Mouse (Mus musculus) ovary, postnatal 14 days (tissue): Measurements from ENCODE around the gene St7.
"Not testable (repeated sequence)": the region's sequence is repeated elsewhere in the genome, so short reads cannot be mapped to it uniquely, and the experiment has no call there.

Experiments used
- DNase-seq: peaks from one replicate; pipeline ENCODE4 v3.0.0; 2022; ENCODE audit warnings: low spot score

Gene St7

GRCm38 (mm10) chr6:17692647-17693046 is at the start of gene St7:
Gene St7 (plus strand): TSS chr6:17692933.
- DNase-seq = no peak

DNA sequence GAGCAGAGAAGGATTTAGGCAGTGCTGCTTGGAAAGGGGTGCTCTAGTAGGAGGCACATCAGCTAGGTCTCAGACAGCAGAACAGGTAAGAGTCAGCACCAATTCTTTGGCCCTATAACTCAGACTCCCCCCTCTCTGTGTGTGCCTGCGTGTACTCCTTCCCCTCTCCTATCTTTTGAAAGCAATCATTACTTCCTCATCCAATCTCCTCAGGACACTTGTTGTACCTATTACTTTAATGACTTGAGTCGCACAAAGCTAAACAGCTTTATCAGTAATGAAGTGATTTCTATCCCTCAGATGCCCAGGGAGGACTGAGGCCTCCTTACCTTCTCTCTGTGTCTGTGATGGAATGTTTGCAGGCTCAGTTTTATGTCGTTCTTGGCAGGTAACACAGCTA is 46.6 kb upstream of the St7 start:
- DNase-seq = no peak

GRCm38 (mm10) chr6:17652132-17652531 is 40.6 kb upstream of the St7 start:
- no peak for DNase-seq

DNA sequence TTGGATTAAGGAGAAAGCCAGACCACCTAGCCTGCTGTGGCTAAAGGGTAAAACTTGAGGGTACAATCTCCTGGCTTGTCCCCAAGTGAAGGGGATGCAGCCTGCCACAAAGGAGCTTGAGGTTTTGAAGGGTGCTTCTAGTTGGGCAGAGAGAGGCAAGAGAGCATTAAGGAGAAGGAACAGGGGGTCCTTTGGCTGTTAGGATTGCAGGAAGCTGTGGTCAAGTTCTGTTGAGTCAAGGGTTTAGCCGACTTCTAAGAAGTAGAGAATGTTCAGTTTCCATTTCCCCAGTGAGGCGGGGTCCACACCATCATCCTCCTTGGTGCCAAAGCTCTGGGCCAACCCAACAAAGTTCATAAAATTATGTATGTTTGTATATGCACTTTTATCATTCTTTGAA is 37.7 kb upstream of the St7 start:
- no peak for DNase-seq

GRCm38 (mm10) chr6:17657308-17657707 is 35.4 kb upstream of the St7 start:
- DNase-seq = no peak

DNA sequence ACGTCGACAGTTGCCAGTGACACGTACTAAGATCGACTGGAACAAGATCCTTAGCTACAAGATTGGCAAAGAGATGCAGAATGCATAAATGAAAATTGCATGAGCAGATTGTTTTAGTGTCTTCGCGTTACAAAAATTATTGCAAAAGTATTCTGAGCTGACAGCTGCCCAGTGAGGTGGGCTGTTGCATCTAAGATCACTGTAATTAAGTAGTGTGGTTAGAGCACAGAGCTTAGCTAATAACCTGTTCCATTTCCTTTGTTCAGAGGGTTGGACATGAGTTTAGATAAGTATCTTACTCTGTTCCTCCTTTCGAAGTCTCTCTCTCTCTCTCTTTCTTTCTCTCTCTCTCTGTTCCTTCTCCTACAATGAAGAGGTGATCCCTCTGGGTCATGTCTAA is 27.4 kb upstream of the St7 start:
- DNase-seq = no peak

- DNase-seq = no peak
Observed at GRCm38 (mm10) chr6:17666024-17666423, 26.7 kb upstream of the St7 start.

DNA sequence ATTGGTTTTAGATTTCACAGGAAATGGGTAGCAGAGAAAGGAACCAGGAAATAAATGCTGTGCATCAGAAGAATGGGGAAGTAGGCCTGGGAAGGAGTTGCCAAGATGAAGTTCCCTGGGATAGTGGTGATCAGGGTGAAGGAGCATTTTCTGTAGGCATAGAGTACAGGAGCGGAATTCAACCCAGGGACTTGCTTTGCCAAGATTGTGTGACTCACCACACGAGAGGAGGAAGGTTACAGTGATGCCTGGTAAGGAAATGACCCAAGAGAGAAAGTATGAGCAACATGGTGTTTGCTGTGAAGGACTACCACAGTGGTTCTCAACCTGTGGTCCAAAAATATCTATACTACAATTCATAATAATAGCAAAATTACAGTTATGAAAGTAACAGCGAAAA is 24.9 kb upstream of the St7 start:
- DNase-seq = no peak

DNA sequence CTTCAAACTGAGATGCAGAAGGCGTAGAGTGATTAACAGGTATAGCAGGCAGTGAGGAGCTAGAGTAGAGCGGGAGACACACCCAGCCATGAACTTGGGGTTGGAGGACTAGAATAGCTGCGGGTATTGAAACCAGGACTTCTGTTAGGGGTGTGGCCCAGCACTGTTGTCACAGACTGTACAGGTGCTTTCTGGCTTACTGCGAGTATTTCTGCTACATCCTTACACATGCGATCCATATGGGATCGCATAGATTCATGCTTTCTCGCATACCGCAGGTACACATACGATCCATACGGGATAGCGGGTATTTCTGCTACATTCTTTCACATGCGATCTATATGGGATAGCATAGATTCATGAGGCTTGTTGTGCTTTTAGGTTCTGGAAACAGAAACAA is 24.4 kb upstream of the St7 start:
- no peak for DNase-seq

GRCm38 (mm10) chr6:17669826-17670225 is 22.9 kb upstream of the St7 start:
- no peak for DNase-seq

DNA sequence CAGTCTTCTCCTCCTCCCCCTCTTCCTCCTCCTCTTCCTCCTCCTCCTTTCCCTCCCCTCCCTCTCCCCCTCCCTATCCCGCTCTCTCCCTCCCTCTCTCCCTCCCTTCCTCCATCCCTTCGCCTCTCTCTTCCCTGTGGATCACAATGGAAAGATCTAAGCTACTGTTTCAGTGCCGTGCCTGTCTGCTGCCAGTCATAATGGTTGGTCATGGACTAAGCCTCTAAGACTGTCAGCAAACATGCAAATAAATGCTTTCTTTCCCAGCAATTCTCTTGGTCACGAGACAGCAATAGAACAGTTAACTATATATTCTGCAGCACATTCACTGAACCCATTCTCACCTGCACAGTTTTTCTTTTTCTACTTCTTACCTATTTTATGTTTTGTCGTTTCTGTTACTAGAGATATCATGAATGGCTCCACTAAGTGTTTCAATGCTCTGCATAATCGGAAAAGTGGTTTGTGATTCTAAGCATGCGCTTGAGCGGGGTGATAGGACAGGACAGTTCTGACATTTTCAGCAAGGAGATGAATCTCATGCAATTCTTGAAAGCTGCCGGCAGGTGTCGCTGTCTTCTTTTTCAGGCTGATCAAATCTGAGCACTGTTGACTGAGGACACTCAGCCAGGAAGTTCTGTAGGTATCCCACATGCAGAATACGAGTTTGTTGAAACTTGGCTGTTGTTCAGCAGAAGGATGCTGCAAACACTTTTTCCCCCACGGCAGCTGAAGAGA is 17.5 kb upstream of the St7 start:
- DNase-seq = peak; percentile 38

- DNase-seq = no peak
Observed at GRCm38 (mm10) chr6:17677008-17677407, 15.7 kb upstream of the St7 start.

DNA sequence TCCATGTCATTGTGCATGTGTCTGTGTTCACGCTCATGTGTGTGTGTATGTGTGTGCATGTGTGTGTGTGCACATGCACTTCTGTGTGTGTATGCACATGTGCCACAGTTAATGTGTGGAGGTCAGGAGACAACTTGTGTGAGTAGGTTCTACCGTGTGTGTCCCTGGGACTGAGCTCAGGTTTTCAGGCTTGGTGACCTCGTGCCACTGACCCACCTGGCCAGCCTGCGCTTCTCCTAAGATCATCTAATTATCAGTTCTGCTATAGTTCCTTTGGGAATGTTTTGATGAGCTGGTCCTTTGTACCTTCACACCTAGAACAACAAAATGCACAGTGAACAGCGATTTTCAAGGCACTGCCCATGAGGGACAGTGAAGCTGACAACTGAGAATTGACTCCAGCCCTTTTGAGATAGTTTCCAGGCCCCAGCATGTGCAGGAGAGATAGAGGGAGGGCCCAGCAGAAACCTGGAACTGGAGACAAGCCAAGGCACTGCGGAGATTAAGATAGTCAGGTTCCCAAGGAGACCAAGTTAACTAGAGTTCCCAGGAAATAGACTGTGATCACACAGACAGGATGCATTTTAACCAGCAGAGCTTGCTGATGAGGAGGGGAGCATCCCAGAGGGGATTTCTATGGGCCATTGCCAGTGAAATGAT is 12.3 kb upstream of the St7 start:
- DNase-seq = no peak

DNA sequence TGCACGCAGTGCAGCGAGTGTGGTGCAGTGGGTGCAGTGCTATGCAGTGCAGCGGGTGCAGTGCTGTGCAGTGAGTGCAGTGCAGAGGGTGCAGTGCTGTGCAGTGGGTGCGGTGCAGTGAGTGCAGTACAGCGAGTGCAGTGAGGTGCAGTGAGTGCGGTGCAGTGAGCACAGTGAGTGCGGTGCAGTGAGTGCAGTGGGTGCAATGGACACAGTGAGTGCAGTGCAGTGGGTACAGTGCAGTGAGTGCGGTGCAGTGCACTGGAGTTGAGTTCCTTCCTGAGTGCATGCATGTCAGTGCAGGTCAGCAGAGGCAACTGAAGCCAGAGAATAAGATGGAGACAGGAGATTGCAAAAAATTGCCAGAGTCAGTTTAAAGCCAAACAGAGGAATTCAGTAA is 10.9 kb upstream of the St7 start:
- DNase-seq = no peak

DNA sequence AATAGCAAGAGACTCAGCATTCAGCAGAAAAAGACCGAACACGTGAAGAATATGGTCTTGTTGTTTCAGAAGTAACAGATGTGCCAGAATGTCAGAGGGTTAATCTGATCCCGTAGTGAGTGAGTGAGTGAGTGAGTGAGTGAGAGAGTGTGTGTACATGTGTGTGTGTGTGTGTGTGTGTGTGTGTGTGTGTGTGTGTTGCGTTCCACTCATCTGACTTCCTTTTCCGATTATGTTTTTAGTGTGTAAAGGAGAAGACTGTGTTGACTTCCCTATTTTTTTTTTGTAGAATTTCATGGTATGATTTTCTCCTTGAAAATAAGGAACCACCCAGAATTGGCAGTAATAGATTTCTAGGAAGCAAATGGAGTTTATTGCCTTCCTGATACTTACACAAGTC is 4.1 kb upstream of the St7 start:
- DNase-seq = no peak

DNA sequence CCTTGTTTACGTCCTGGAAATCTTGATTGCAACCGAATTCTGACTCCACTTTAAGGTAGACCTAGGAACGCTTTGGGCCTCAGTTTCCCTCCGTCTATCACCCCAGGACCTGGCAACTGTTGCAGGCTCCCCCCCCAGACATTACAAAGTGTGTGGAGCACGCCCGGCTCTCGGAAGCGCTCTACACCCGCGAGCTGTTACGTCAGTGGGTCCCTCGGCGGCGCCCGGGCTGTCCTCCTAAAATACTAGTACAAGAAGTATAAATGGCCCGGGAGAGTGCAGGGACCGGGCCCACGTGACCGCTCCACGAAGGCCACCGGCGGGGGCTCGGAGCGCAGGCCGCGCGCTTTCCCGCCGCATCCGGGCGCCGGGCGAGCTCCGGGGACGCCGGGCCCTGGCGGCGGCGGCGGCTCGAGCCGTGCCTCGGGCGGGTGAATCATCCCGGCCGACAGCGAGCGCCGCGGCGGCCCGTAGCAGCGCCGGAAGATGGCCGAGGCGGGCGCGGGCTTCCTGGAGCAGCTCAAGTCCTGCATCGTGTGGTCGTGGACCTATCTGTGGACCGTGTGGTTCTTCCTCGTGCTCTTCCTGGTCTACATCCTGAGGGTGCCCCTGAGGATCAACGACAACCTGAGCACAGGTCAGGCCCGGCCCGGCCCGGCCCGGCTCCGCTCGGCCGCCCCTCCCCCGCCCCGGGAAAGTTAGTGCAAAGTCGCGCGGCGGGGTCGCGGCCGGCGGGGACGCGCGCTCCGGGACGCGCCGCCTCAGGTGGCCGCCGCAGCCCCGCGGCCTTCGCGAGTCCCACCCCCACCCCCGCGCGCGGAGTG is 1.2 kb downstream of the St7 start:
- DNase-seq = peak; percentile 46

DNA sequence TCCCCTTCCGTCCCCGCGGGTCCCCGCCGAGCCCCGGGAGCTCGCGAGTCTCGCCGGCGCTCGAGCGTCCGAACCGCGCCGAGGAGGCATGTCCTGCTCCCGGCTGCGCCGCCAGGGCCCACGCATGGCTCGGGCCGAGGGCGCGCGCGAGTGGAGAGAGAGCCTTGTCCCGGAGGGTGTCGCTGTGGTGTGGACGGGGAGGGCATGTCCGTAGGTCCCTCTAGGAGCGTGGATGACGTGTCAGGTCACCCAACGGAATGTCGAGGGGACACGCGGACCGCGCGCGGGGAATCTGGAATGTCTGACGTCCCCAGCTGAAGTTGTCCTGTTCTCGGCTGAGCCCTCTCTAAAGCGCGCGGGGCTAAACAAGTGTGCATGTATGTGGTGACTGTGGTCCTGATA is 1.8 kb downstream of the St7 start:
- peak; percentile 58 for DNase-seq

GRCm38 (mm10) chr6:17696321-17696734 is 3.6 kb downstream of the St7 start:
- peak; percentile 39 for DNase-seq

GRCm38 (mm10) chr6:17700936-17701612 is 8.3 kb downstream of the St7 start:
- no peak for DNase-seq

- DNase-seq = not testable (repeated sequence)
Observed at GRCm38 (mm10) chr6:17704038-17704437, 11.3 kb downstream of the St7 start.

DNA sequence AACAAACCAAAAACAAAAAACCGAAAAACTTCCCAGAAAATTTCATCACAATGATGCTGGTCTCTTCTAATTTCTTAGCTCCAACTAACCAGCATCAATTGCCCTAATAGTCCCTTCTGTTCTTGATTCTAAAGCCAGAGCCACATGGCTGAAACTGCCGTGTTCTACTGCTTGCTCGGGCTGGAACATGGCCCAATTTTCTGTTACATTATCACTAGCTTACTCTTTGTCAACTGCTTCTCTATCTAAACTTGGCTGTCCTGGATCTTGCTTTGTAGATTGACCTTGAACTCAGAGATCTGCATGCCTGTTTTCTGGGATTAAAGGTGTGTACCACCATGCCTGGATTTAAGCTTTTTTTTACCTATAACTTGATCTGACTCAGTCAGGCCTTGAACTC is 13.2 kb downstream of the St7 start:
- DNase-seq = no peak

DNA sequence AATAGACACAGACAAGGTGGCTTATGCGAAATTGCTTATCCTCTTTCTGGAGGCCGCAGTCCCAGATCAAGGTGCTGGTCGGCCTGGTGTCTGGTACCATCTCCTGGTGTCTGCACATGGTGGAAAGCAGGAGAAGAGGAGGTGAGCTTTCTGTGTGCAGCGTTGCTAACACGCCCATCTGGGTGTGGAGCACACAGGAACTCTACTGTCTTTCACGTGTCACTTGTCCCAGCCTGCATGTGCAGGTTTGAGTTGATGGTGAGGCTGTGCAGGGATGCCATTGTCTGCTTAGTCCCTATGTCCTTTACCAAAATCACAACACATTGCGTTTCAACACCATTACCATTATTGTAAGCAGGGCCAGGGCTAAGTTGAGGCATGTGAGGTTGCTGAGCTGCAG is 26.2 kb downstream of the St7 start:
- DNase-seq = no peak
